Mouse (Mus musculus): ENCODE results near the gene Sva.

Sva gene

GRCm38 (mm10) chr6:42038094-42038493 is at the start of gene Sva:
TSS of gene Sva (plus strand) at chr6:42038394.
- in situ Hi-C loops (cut with MboI, MseI): no loop called here

Data from regulatory T cell (primary cell).